Mouse (Mus musculus) heart, adult 2 months (tissue): ENCODE data around the gene Olfr56. TPM values are rescaled to one million over a fixed set of nuclear protein-coding genes. Genes with fewer than 3 reads are reported as not detected.

Experiments
- DNase-seq, 2 experiments: peaks; one replicate each; pipeline ENCODE4 v3.0.0; 2021
- H3K27ac ChIP-seq: fragments of 200-600 bp; 2 replicates; pipeline ENCODE4 v1.8.1; 2022
- H3K27me3 ChIP-seq: fragments of 200-500 bp; 2 replicates; pipeline ENCODE4 v1.6.1; 2012; ENCODE audit warnings: mild to moderate bottlenecking, low read length, inconsistent platforms, mixed read lengths; ENCODE audit not compliant: control insufficient read depth, insufficient read depth
- H3K36me3 ChIP-seq: fragments of 200-500 bp; 2 replicates; pipeline ENCODE4 v1.6.1; 2012; ENCODE audit warnings: low read length, inconsistent platforms; ENCODE audit not compliant: control insufficient read depth, insufficient read depth
- H3K4me1 ChIP-seq: fragments of 200-500 bp; 2 replicates; pipeline ENCODE4 v1.6.1; 2011; ENCODE audit warnings: low read length; ENCODE audit not compliant: control insufficient read depth, insufficient read depth
- H3K4me3 ChIP-seq: fragments of 200-600 bp; 2 replicates; pipeline ENCODE4 v1.8.1; 2022
- H3K79me2 ChIP-seq: fragments of 200-500 bp; replicated peaks from 2 replicates; pipeline ENCODE4 v1.6.1; 2012; ENCODE audit warnings: mild to moderate bottlenecking, inconsistent platforms, low read length, moderate library complexity, mixed read lengths; ENCODE audit not compliant: control insufficient read depth, insufficient read depth
- H3K9ac ChIP-seq: fragments of 200-500 bp; 2 replicates; pipeline ENCODE4 v1.6.1; 2012; ENCODE audit warnings: low read depth, mild to moderate bottlenecking, control low read depth, inconsistent platforms, low read length, mixed read lengths
- CTCF ChIP-seq: fragments of 200-600 bp; IDR thresholded peaks from 2 replicates; pipeline ENCODE4 v1.8.1; 2022; ENCODE audit warnings: antibody characterized with exemption, mild to moderate bottlenecking, moderate library complexity
- EP300 ChIP-seq: fragments of 200-500 bp; IDR thresholded peaks from 2 replicates; pipeline ENCODE4 v1.6.1; 2011; ENCODE audit warnings: low read depth, low read length, control low read depth; ENCODE audit not compliant: insufficient read depth
- POLR2A ChIP-seq: fragments of 200-500 bp; IDR thresholded peaks from 2 replicates; pipeline ENCODE4 v1.6.1; 2011; ENCODE audit warnings: mild to moderate bottlenecking, low read depth, low read length, control low read depth; ENCODE audit not compliant: insufficient read depth
- WGBS: fragments of 180-500 bp; shearing (Covaris S2); methylation state at CpG from one replicate; pipeline ENCODE4 v1.1.7; 2018; 5-methylcytosine and 5-hydroxymethylcytosine counted together
- intact Hi-C: fragments of 180-260 bp; cut with DNase I; formaldehyde crosslinking; loops from one replicate; pipeline ENCODE4 v1.15.1; 2025
- polyA plus RNA-seq: library from polyadenylated mRNA; depleted of rRNA; stranded (reverse); fragments of >200 nt; gene quantifications from 2 replicates; pipeline ENCODE4 v1.2.3, GENCODE M21; 2012
- total RNA-seq, 2 experiments: library from RNA; stranded (reverse); gene quantifications; 2 replicates each; pipeline ENCODE4 v1.2.3; 2021

Gene Olfr56
- total and polyA plus RNA-seq, 3 experiments = 0.10 TPM; not detected in 2

DNA sequence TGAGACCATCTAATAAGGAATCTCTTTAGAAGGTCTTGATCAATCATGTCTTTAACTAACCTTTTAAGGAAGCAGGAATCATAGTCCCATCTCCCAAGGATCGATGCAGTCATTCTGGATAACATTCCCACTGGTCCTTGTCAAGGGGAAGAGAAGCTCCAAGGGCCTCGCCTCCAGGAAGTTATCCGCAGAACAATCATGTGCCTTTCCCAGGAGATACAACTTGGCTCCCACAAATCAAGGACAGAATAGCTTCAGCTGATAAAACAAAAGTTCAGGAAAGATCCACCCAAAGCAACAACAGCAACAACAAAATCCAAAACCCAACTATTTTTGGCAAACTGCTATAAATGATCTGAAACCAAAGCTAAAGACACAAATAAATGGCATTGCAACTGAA lies 140.9 kb downstream of the Olfr56 start:
- WGBS = 31% methylated on average over 3 of the region's 3 CpGs
- H3K27me3 ChIP-seq = no peaks in the 10 kb centered on the region
- H3K4me3 ChIP-seq = peak overlapping the region; percentile 1; the same call in 1 of the 2 replicates
- intact Hi-C loops = no loop called here
- no peaks in the 10 kb centered on the region for H3K36me3 ChIP-seq
- TF ChIP-seq EP300 (0 out of 2 replicates have a peak, but pooled peaks have one; percentile 67), POLR2A (peak; percentile 47; the same call in 1 of the 2 replicates), CTCF (no peak)
- H3K79me2 ChIP-seq = no peaks in the 10 kb centered on the region
- peak overlapping the region; percentile 67 for H3K27ac ChIP-seq
- DNase-seq = peak in 1 of 2 experiments; percentile 18
- no peaks in the 10 kb centered on the region; the same call in 1 of the 2 replicates for H3K4me1 ChIP-seq
- no peak overlapping the region for H3K9ac ChIP-seq

GRCm38 (mm10) chr11:49124169-49124568 lies 145.5 kb downstream of the Olfr56 start:
- TF ChIP-seq CTCF (no peak), EP300 (no peak)
- Histone ChIP-seq H3K27ac (no peak overlapping the region), H3K27me3 (no peaks in the 10 kb centered on the region), H3K9ac (no peak overlapping the region), H3K79me2 (no peaks in the 10 kb centered on the region), H3K4me3 (no peak overlapping the region), H3K4me1 (no peaks in the 10 kb centered on the region; the same call in 1 of the 2 replicates), H3K36me3 (no peaks in the 10 kb centered on the region)
- WGBS = 87% methylated on average over 2 of the region's 2 CpGs
- intact Hi-C loops = no loop called here
- DNase-seq = no peak

DNA sequence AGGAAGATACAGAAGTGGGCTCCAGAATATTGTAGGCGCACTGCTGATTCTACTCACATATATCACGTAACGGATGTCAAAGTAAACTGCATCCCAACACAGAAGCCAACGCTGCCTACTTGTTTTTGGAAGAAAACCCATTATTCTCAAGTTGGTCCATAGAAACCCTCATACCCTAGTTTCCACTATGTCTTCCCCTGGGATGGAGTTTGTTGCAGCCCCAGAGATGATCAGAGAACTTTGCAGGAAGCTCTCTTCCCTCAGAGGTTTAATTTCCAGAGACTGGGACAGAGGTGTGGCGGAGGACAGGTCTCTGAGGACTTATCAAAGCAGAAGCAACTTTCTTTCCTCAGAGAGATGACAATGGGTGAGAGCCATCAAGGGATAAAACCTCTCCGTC lies 163.3 kb downstream of the Olfr56 start, which contains the start of gene Olfr1395:
Olfr1395 (plus strand) TSS at position 301 of the 400 bp plus-strand sequence.
- TF ChIP-seq POLR2A (no peak), EP300 (no peak), CTCF (no peak)
- H3K4me1 ChIP-seq = peaks cover 1% of the 10 kb centered on the region; the same call in 1 of the 2 replicates
- H3K79me2 ChIP-seq = no peaks in the 10 kb centered on the region
- DNase-seq = no peak
- no peaks in the 10 kb centered on the region for H3K36me3 ChIP-seq
- no peaks in the 10 kb centered on the region for H3K27me3 ChIP-seq
- intact Hi-C loops = no loop called here
- 79% methylated on average over 6 of the region's 6 CpGs for WGBS
- no peak within 1 kb of the TSS for H3K4me3 ChIP-seq
- no peak within 1 kb of the TSS for H3K9ac ChIP-seq
- H3K27ac ChIP-seq = no peak within 1 kb of the TSS

GRCm38 (mm10) chr11:49154077-49154476 lies 175.4 kb downstream of the Olfr56 start, which contains the start of gene Olfr1394:
Gene Olfr1394 (plus strand): TSS chr11:49154377.
- TF ChIP-seq POLR2A (no peak), EP300 (no peak), CTCF (no peak)
- WGBS = 40% methylated on average over 1 of the region's 1 CpGs
- Histone ChIP-seq H3K79me2 (no peaks in the 10 kb centered on the region), H3K4me3 (no peak within 1 kb of the TSS), H3K4me1 (peaks cover 5% of the 10 kb centered on the region), H3K27ac (peak within 1 kb of the TSS; percentile 47), H3K27me3 (no peaks in the 10 kb centered on the region), H3K9ac (no peak within 1 kb of the TSS), H3K36me3 (no peaks in the 10 kb centered on the region; the same call in 1 of the 2 replicates)
- DNase-seq = no peak
- intact Hi-C loops = loop anchor here (2.0 kb wide), 1 partner anchor 37 kb away; no protein-coding TSS in a partner anchor

GRCm38 (mm10) chr11:49156821-49157814 lies 178.4 kb downstream of the Olfr56 start:
- no peak for DNase-seq
- Histone ChIP-seq H3K4me3 (no peak overlapping the region), H3K9ac (no peak overlapping the region), H3K27ac (peak overlapping the region; percentile 15; the same call in 1 of the 2 replicates), H3K27me3 (no peaks in the 10 kb centered on the region), H3K4me1 (peaks cover 5% of the 10 kb centered on the region), H3K79me2 (no peaks in the 10 kb centered on the region), H3K36me3 (no peaks in the 10 kb centered on the region; the same call in 1 of the 2 replicates)
- intact Hi-C loops = no loop called here
- 72% methylated on average over 2 of the region's 2 CpGs for WGBS
- TF ChIP-seq EP300 = no peak
- TF ChIP-seq CTCF = no peak
- TF ChIP-seq POLR2A = no peak
